Mouse (Mus musculus): ENCODE measurements around the gene Smpx. TPM values are rescaled to one million over a fixed set of nuclear protein-coding genes. Genes with fewer than 3 reads are reported as not detected.

Smpx gene
- 0.59 and 1.1 TPM in 2 replicates for polyA plus RNA-seq (2012; rRNA removed)

GRCm38 (mm10) chrX:157698862-157699261, at the start of gene Smpx:
Gene Smpx, plus strand, starts transcription at chrX:157698910.

Other genes starting within 250 kb of the Smpx start
- 5.9 and 6.8 TPM in 2 replicates for gene Sms, start 206.6 kb upstream of the Smpx start, polyA plus RNA-seq (2012; rRNA removed)
- not detected in 2 replicates for gene Yy2, start 129.9 kb upstream of the Smpx start, polyA plus RNA-seq (2012; rRNA removed)
- gene Mbtps2, start 100.2 kb upstream of the Smpx start, polyA plus RNA-seq (2012; rRNA removed) = 3.4 and 4.0 TPM in 2 replicates
- not detected in 2 replicates for gene Klhl34, start 119.5 kb downstream of the Smpx start, polyA plus RNA-seq (2012; rRNA removed)

Data from colon, adult 2 months (tissue).